Mouse (Mus musculus) cerebral cortex, adult 2 months (tissue): ENCODE measurements around the gene Klrg2.

Source experiments
- WGBS: fragments of 180-500 bp; shearing (Covaris S2); methylation state at CpG from one replicate; pipeline ENCODE4 v1.1.7; 2018; 5-methylcytosine and 5-hydroxymethylcytosine counted together

Klrg2 gene

DNA sequence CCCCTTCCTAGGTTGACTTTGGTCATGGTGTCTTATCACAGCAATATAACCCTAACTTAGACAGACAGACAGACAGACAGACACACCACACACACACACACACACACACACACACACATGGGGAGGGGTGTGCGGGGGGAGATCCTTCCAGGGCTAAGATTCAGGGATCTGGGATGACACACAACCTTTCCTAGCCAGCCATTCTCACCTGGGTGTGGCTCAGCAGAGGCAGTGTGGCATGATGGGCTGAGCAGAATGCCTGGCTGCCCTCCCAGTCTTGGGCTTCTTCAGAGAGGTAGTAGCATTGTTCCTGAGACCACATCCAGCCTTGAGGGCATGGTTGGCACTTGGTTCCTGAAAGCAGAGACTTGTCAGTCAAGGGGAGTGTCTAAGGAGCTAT is 7.5 kb downstream of the Klrg2 start:
- 95% methylated on average over 1 of the region's 1 CpGs for WGBS

DNA sequence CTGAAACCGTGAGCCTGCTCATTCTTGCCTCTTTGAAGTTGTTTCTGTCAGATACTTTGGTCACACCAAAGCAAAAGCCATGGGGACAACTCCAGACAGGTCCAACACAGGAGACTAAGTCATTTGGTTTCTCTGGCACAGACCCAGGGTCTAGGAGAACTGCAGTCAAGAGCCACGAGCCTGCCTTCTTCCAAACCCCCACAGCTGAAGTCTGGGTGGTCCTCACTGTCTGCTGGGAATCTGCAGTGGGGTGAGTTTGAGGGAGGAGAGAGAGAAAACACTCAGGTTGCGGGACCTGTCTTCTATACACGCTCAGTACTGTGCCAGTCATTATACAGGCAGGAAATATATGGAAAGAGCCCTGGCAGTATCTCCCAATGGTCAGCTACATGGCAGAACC is 9.6 kb downstream of the Klrg2 start:
- WGBS, result 85% methylated on average over 4 of the region's 4 CpGs

DNA sequence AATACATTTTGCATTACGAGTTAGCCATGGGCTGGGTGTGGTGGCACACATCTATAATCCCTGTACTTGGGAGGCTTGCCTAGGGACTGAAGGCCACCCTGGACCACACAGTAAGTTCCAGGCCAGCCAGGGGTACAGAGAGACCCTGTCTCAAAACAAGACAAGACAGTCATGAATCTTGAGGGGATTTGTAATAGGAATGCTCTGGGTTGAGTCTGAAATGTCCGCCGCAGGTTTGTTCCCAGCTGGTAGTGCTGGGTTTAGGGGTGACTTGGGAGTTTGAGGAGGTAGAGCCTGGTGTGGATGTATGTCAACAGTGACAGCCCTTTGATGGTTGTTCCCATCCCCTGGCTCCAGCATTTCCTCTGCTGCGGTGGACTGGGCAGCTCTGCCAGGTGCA is 10.0 kb downstream of the Klrg2 start:
- 85% methylated on average over 4 of the region's 4 CpGs for WGBS

DNA sequence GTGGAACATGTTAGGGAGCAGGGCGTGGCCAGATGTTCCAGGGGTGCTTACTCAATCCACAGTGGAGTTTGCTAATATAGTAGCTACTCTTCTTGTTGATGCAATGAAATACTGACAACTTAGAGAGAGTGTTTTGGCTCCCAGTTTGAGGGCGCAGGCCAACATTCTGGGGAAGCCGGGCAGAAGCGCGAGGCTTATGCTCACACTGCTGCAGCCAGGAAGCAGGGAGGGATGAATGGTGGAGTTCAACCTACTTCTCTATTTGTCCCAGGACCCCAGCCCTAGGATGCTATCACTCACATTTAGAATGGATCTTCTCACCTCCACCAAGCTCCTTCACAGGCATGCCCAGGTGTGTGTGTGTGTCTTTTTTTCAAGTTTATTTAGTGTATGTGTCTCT is 11.0 kb downstream of the Klrg2 start:
- WGBS, result 95% methylated on average over 5 of the region's 5 CpGs

DNA sequence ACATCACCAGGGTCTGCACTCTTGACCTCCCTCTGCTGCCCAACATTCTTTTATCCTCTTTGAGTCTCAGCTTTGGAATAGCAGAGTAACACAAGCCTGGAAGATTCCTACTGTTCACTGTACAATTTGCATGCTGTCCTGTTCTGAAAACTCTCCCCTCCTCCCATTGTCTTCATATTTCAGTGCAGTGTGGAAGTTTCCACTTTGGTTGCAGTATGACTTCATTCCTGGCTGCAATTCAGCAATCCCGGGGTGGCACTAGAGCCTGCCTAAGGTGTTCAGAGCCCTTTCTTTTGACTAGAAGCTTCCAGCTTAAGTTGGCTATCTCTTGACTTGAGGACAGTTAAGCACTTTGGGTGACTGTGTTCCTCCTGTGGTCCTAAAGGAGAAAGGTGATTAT is 12.6 kb downstream of the Klrg2 start:
- 16% methylated on average over 1 of the region's 1 CpGs for WGBS

DNA sequence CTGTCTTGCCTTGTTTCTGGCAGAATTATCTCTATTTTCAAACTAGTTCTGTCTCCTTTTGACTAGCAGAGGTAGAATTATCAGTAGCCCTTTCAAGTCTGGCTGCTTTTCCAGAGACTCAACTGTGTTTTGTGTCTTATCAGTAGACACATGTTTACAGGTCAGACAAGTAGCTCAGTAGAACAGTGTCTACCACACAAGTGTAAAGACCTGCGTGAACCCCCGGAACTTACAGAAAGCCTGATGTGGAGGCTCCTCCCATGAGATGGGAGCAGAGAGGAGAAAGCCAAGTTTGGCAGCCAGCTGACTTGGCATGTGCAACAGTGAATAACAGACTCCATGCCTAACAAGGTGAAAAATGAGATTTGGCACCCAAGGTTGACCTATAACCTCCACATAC is 13.6 kb downstream of the Klrg2 start:
- 62% methylated on average over 2 of the region's 2 CpGs for WGBS

DNA sequence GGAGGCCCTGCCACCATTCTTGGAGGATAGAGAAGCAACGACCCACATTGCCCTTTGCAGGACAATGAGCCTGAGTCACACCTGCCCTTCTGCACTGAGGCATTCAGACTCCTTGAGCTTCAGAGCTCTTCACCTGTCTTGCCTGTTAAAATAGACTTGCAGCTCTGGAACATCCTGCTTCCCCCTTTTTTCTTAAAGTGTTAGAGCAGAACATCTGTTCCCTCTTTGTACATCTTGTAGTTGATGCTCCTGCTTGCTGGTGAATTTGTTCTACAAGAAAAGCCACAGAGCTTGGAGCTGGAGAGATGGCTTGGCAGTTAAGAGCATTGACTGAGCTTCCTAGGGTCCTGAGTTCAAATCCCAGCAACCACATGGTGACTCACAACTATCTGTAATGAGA is 14.6 kb downstream of the Klrg2 start:
- 79% methylated on average over 1 of the region's 1 CpGs for WGBS

DNA sequence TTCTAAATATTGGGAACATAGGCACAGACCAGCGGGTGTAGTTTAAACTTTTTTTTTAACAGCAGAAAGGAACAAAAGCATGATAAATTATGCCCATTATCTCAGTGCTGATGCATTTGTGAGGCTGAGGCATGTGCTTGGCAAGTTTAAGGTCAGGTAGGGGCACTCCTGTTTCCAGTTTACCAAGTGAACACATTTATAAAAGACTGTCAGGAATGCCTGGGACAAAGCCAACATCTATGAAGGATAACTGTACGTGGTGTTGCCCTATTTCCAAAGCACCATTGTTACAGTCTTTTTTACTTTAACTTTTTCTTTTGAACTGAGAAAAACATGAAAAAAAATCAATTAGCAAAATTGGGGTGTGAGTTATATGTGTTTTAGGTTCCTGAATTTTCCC is 27.1 kb downstream of the Klrg2 start:
- 66% methylated on average over 2 of the region's 2 CpGs for WGBS

DNA sequence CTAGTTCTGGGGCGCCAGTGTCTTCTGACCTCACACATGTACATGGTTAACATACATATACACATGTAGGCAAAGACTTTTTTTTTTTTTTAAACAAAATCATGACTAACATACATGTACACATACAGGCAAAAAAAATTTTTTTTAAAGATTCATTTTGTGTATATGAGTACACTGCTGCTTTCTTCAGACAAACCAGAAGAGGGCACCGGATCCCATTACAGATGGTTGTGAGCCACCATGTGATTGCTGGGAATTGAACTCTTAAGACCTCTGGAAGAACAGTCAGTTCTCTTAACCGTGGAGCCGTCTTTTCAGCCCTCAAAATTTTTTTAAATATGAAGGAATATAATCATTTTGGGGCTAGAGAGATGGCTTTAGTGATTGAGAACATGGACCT is 39.6 kb downstream of the Klrg2 start:
- WGBS, result 90% methylated on average over 4 of the region's 4 CpGs

DNA sequence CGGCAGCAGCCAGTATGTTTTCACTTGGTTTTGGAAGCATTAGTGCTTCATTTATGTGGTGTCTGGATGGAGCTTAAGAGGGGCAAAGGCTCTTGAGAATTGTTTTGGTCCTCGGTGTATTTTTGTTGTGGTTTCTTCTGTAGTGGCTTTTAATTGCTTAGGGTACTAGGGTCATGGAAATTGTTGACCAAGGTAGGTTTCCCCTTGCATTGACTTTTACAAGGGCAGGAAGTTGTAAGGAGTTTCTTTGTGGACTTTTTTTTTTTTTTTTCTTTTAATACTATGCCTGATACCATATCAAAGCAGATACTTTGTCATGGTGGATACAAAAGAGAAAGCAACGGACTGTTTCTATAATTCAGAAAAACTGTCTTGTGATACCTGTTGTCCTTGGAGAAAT is 55.3 kb downstream of the Klrg2 start:
- WGBS, result 83% methylated on average over 3 of the region's 3 CpGs

DNA sequence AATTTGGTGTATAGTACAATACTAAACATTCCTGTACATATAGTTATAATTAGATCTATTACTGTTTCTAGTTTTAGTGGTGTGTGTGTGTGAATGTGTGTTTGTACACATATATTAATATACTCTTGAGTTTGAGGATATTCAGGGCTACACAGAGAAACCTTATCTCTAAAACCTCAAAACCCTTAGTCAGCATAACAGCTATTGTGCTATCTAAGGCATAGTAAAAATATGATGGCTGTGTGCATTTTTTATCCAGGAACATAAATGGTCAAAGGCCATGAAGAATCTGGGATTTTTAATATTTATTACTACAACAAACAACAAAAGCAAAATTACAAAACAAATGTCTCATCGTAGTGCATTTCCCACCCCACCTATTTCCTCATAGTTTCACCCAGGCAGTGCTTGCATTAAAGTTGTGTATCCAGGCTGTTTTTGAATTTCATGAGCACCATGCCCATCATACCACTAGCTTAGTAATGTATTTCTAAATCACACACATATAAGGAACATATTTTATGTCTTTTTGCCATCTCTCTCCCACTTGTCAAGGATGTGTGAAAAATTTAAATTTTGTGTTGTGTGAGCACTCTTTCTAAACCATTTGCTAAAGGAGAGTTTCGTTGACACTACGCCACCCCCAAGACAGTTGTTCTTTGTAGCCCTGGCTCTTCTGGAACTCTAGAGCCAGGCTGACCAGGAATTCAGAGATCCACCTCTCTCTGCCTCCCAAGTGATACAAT is 56.8 kb downstream of the Klrg2 start:
- 71% methylated on average over 3 of the region's 3 CpGs for WGBS

DNA sequence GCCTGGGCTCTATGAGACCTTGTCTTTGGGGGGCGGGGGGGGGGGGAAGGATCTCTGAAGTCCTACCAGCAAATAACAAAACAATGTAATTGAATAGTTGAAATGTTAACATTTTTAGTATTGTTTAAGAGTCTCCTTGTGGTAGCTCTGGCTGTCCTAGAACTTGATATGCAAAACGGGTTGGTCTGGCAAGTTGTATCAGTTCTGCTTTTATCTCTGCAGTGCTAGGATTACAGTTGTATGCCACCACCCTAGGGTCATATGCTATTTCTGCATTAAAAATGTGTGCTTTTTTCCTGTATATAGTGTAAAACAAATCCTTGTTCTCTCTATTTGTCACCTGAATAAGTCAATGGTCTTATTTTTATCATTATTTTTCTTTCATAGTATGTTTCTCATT is 60.9 kb downstream of the Klrg2 start:
- WGBS, result 83% methylated on average over 2 of the region's 2 CpGs
